Mouse (Mus musculus): ENCODE results near the gene Ndufa1.
A peak's percentile ranks its signal among the peaks of the same experiment; 100 is the strongest.
"Not testable (repeated sequence)": the region's sequence is repeated elsewhere in the genome, so short reads cannot be mapped to it uniquely, and the experiment has no call there.

The Ndufa1 gene

GRCm38 (mm10) chrX:37191105-37191743 lies at the start of gene Ndufa1, which contains the start of gene Rnf113a1:
Ndufa1 (minus strand) TSS chrX:37191163.
Rnf113a1 (plus strand) TSS chrX:37191245.
- peak; percentile 69 to 82 for DNase-seq (ENCODE audit: low spot score in 2 of 2)

- not testable (repeated sequence) for DNase-seq (ENCODE audit: low spot score in 2 of 2)
These were observed 31.2 kb upstream of the Ndufa1 start, which contains the start of gene Rhox1 for GRCm38 (mm10) chrX:37222158-37222557. Rhox1 (minus strand) TSS chrX:37222258.

- DNase-seq (ENCODE audit: low spot score in 2 of 2) = no peak
These were observed 20.0 kb upstream of the Ndufa1 start, which contains the start of gene Gm9 for GRCm38 (mm10) chrX:37210941-37211340. Gm9 (minus strand) TSS chrX:37211041.

- DNase-seq (ENCODE audit: low spot score in 2 of 2) = no peak
These were observed 7.7 kb upstream of the Ndufa1 start for GRCm38 (mm10) chrX:37198676-37199075.

- DNase-seq (ENCODE audit: low spot score in 2 of 2) = no peak
These were observed 899 bp upstream of the Ndufa1 start for GRCm38 (mm10) chrX:37191744-37192379.

GRCm38 (mm10) chrX:37190755-37191104 lies 233 bp downstream of the Ndufa1 start:
- no peak for DNase-seq (ENCODE audit: low spot score in 2 of 2)

GRCm38 (mm10) chrX:37184401-37184800 lies 6.6 kb downstream of the Ndufa1 start:
- DNase-seq (ENCODE audit: low spot score in 2 of 2) = not testable (repeated sequence)

GRCm38 (mm10) chrX:37168742-37169141 lies 22.2 kb downstream of the Ndufa1 start, which contains the start of gene Akap14:
Akap14 (minus strand) TSS chrX:37168842.
- DNase-seq (ENCODE audit: low spot score in 2 of 2) = no peak

GRCm38 (mm10) chrX:37167085-37167484 lies 23.9 kb downstream of the Ndufa1 start:
- no peak for DNase-seq (ENCODE audit: low spot score in 2 of 2)

- no peak for DNase-seq (ENCODE audit: low spot score in 2 of 2)
These were observed 27.8 kb downstream of the Ndufa1 start for GRCm38 (mm10) chrX:37163115-37163514.

- DNase-seq (ENCODE audit: low spot score in 2 of 2) = no peak
These were observed 29.8 kb downstream of the Ndufa1 start for GRCm38 (mm10) chrX:37161169-37161568.

GRCm38 (mm10) chrX:37157839-37158238 lies 33.1 kb downstream of the Ndufa1 start:
- no peak for DNase-seq (ENCODE audit: low spot score in 2 of 2)

- DNase-seq (ENCODE audit: low spot score in 2 of 2) = no peak
These were observed 46.0 kb downstream of the Ndufa1 start for GRCm38 (mm10) chrX:37144954-37145353.

GRCm38 (mm10) chrX:37144498-37144897 lies 46.5 kb downstream of the Ndufa1 start:
- DNase-seq (ENCODE audit: low spot score in 2 of 2) = not testable (repeated sequence)

GRCm38 (mm10) chrX:37141732-37142131 lies 49.2 kb downstream of the Ndufa1 start:
- no peak for DNase-seq (ENCODE audit: low spot score in 2 of 2)
